Mouse (Mus musculus) B cell, adult 2 months (primary cell): ENCODE data around the gene Mettl7b.

Experiments
- DNase-seq, 2 experiments: peaks; one replicate each; pipeline ENCODE4 v3.0.0; 2022

Gene Mettl7b

GRCm38 (mm10) chr10:128917400-128917799 lies 43.4 kb downstream of the Mettl7b start:
- no peak for DNase-seq

GRCm38 (mm10) chr10:128916665-128917064 lies 44.1 kb downstream of the Mettl7b start:
- no peak for DNase-seq

- DNase-seq, result no peak
These were observed 45.2 kb downstream of the Mettl7b start for GRCm38 (mm10) chr10:128915550-128915949.

- no peak for DNase-seq
These were observed 47.1 kb downstream of the Mettl7b start for GRCm38 (mm10) chr10:128913696-128914095.

- peak; percentile 87 to 88 for DNase-seq
These were observed 47.6 kb downstream of the Mettl7b start for GRCm38 (mm10) chr10:128913219-128913618.

GRCm38 (mm10) chr10:128912791-128913190 lies 48.0 kb downstream of the Mettl7b start:
- DNase-seq, result no peak

- no peak for DNase-seq
These were observed 48.5 kb downstream of the Mettl7b start for GRCm38 (mm10) chr10:128912268-128912667.

- DNase-seq, result no peak
These were observed 49.4 kb downstream of the Mettl7b start for GRCm38 (mm10) chr10:128911430-128911829.

- peak; percentile 8 to 18 for DNase-seq
These were observed 50.5 kb downstream of the Mettl7b start for GRCm38 (mm10) chr10:128910066-128910841.

- peak; percentile 21 to 26 for DNase-seq
These were observed 51.2 kb downstream of the Mettl7b start for GRCm38 (mm10) chr10:128909567-128910028.

GRCm38 (mm10) chr10:128908778-128909448 lies 51.9 kb downstream of the Mettl7b start:
- DNase-seq, result no peak
